Mouse (Mus musculus): Measurements from ENCODE around the gene Wfdc13. TPM values are rescaled to one million over a fixed set of nuclear protein-coding genes. Genes with fewer than 3 reads are reported as not detected.

The Wfdc13 gene
- polyA plus RNA-seq, 1 experiment: 0.32 TPM

DNA sequence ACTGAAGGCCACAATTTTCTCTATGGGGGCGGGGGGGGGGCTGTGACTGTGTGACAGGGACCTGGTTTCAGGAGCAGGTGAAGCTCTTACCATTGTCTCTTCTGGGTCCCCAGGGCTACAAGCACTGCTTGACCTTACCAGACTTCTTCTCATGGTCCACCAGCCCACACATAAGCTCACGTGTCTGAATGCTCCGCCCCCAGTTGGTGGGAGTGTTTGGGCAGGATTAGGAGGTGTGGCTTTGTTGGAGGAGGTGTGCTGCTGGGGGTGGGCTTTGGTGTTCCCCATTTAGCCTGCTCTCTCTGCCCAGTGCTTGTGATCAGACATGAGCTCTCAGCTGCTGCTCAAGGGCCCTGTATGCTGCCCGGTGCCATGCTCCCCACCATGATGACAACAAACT, 38.4 kb downstream of the Wfdc13 start:
- H3K27me3 ChIP-seq (ENCODE audit: control insufficient read depth, insufficient read depth, low read length): no peaks in the 10 kb centered on the region
- no peaks in the 10 kb centered on the region for H3K4me1 ChIP-seq (ENCODE audit: control insufficient read depth, insufficient read depth, low read length)
- TF ChIP-seq CTCF (IDR thresholded peaks at IDR 0.05; ENCODE audit: control insufficient read depth, insufficient read depth, insufficient replicate concordance, low read depth, low read length) (no peak), POLR2A (IDR thresholded peaks at IDR 0.05; ENCODE audit: control insufficient read depth, low read depth, low read length) (no peak)
- no peaks in the 10 kb centered on the region for H3K36me3 ChIP-seq (ENCODE audit: control insufficient read depth, insufficient read depth, low read length)
- H3K4me3 ChIP-seq (ENCODE audit: control insufficient read depth, low read depth, low read length): no peak overlapping the region
- H3K27ac ChIP-seq (ENCODE audit: control insufficient read depth, insufficient read depth, low read depth, low read length): no peak overlapping the region

DNA sequence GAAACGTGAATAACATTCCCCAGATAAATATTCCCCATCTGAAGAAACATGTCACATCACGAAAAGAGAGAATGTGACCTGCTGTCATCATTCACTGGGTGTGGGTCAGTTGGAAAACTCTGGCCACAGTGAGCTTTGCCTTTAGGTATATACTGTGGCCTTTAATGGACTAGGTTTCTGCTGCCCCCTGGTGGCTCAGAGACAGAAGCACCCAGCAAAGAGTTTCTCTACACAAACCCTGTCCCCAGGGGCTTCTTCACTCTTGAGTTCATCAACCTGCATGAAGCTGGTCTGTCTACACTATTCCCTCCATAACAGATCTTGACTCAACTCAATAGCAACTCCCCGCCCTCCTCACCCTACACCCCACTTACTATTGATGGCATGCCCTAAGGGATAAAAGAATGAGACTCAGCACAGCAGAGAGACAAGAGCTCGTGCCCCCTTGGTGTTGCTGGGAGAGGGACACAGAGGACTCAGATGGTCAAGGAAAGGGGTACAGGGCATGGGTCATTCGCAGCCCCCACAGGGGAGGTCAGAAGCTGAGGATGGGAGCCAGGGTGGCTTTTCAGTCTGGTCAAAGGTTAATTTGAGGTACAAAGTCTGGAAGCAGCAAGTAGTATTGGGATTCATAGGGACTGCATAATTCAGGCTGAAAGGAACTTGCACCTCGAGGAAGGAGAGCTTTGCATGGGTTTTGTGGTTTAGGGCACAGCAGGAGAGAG, 41.1 kb downstream of the Wfdc13 start:
- no peaks in the 10 kb centered on the region for H3K4me1 ChIP-seq (ENCODE audit: control insufficient read depth, insufficient read depth, low read length)
- no peak overlapping the region for H3K4me3 ChIP-seq (ENCODE audit: control insufficient read depth, low read depth, low read length)
- no peak overlapping the region for H3K27ac ChIP-seq (ENCODE audit: control insufficient read depth, insufficient read depth, low read depth, low read length)
- H3K36me3 ChIP-seq (ENCODE audit: control insufficient read depth, insufficient read depth, low read length): no peaks in the 10 kb centered on the region
- H3K27me3 ChIP-seq (ENCODE audit: control insufficient read depth, insufficient read depth, low read length): no peaks in the 10 kb centered on the region
- TF ChIP-seq CTCF (IDR thresholded peaks at IDR 0.05; ENCODE audit: control insufficient read depth, insufficient read depth, insufficient replicate concordance, low read depth, low read length): peak; percentile 48; the same call in 1 of the 2 replicates
- no peak for TF ChIP-seq POLR2A (IDR thresholded peaks at IDR 0.05; ENCODE audit: control insufficient read depth, low read depth, low read length)

DNA sequence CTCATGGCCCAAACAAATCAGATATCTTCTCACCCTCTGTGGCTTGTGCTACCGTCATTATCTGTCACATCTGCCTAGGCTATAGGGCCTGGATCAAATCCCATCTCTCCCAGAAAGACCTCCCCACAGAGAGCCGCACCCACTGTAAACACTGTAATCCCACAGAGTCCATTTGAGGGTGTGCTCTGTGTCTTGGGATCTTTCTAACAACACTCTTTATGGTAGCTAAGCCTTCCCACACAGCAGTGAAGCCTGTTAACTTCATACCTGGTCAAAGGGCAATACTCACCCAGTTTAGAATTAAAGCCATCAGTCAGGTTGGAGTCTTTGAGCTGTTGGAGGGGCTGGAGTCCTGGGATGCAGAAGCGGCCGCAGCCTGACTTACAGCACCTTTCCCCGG, 46.8 kb downstream of the Wfdc13 start:
- Histone ChIP-seq H3K27me3 (ENCODE audit: control insufficient read depth, insufficient read depth, low read length) (no peaks in the 10 kb centered on the region), H3K4me1 (ENCODE audit: control insufficient read depth, insufficient read depth, low read length) (no peaks in the 10 kb centered on the region), H3K27ac (ENCODE audit: control insufficient read depth, insufficient read depth, low read depth, low read length) (no peak overlapping the region), H3K4me3 (ENCODE audit: control insufficient read depth, low read depth, low read length) (no peak overlapping the region), H3K36me3 (ENCODE audit: control insufficient read depth, insufficient read depth, low read length) (no peaks in the 10 kb centered on the region; the same call in 1 of the 2 replicates)
- TF ChIP-seq POLR2A (IDR thresholded peaks at IDR 0.05; ENCODE audit: control insufficient read depth, low read depth, low read length): no peak

- no peaks in the 10 kb centered on the region for H3K27me3 ChIP-seq (ENCODE audit: control insufficient read depth, insufficient read depth, low read length)
- no peak overlapping the region for H3K4me3 ChIP-seq (ENCODE audit: control insufficient read depth, low read depth, low read length)
- no peak overlapping the region for H3K27ac ChIP-seq (ENCODE audit: control insufficient read depth, insufficient read depth, low read depth, low read length)
- no peak for TF ChIP-seq POLR2A (IDR thresholded peaks at IDR 0.05; ENCODE audit: control insufficient read depth, low read depth, low read length)
- no peak for TF ChIP-seq CTCF (IDR thresholded peaks at IDR 0.05; ENCODE audit: control insufficient read depth, insufficient read depth, insufficient replicate concordance, low read depth, low read length)
- no peaks in the 10 kb centered on the region; the same call in 1 of the 2 replicates for H3K36me3 ChIP-seq (ENCODE audit: control insufficient read depth, insufficient read depth, low read length)
- H3K4me1 ChIP-seq (ENCODE audit: control insufficient read depth, insufficient read depth, low read length): no peaks in the 10 kb centered on the region
These were observed 48.4 kb downstream of the Wfdc13 start for GRCm38 (mm10) chr2:164733259-164733658.

GRCm38 (mm10) chr2:164734839-164735238, 49.9 kb downstream of the Wfdc13 start:
- Histone ChIP-seq H3K36me3 (ENCODE audit: control insufficient read depth, insufficient read depth, low read length) (no peaks in the 10 kb centered on the region; the same call in 1 of the 2 replicates), H3K4me3 (ENCODE audit: control insufficient read depth, low read depth, low read length) (no peak overlapping the region), H3K27me3 (ENCODE audit: control insufficient read depth, insufficient read depth, low read length) (no peaks in the 10 kb centered on the region), H3K4me1 (ENCODE audit: control insufficient read depth, insufficient read depth, low read length) (no peaks in the 10 kb centered on the region), H3K27ac (ENCODE audit: control insufficient read depth, insufficient read depth, low read depth, low read length) (no peak overlapping the region)
- TF ChIP-seq CTCF (IDR thresholded peaks at IDR 0.05; ENCODE audit: control insufficient read depth, insufficient read depth, insufficient replicate concordance, low read depth, low read length) (no peak), POLR2A (IDR thresholded peaks at IDR 0.05; ENCODE audit: control insufficient read depth, low read depth, low read length) (no peak)

- no peak for TF ChIP-seq POLR2A (IDR thresholded peaks at IDR 0.05; ENCODE audit: control insufficient read depth, low read depth, low read length)
- TF ChIP-seq CTCF (IDR thresholded peaks at IDR 0.05; ENCODE audit: control insufficient read depth, insufficient read depth, insufficient replicate concordance, low read depth, low read length): no peak
These were observed 50.5 kb downstream of the Wfdc13 start for GRCm38 (mm10) chr2:164735446-164735845.

More at GRCm38 (mm10) chr2:164735446-164735845, 50.5 kb downstream of the Wfdc13 start:
- no peak overlapping the region for H3K27ac ChIP-seq (ENCODE audit: control insufficient read depth, insufficient read depth, low read depth, low read length)
- no peaks in the 10 kb centered on the region; the same call in 1 of the 2 replicates for H3K36me3 ChIP-seq (ENCODE audit: control insufficient read depth, insufficient read depth, low read length)
- H3K4me1 ChIP-seq (ENCODE audit: control insufficient read depth, insufficient read depth, low read length): no peaks in the 10 kb centered on the region
- H3K4me3 ChIP-seq (ENCODE audit: control insufficient read depth, low read depth, low read length): no peak overlapping the region
- H3K27me3 ChIP-seq (ENCODE audit: control insufficient read depth, insufficient read depth, low read length): no peaks in the 10 kb centered on the region

Other genes with a start within 250 kb of the Wfdc13 start
- gene Sdc4, start 241.2 kb upstream of the Wfdc13 start, polyA plus RNA-seq (2012; rRNA removed): 12.2 and 16.6 TPM in 2 replicates
- gene Sys1, start 228.1 kb upstream of the Wfdc13 start, polyA plus RNA-seq (2012; rRNA removed): 26.1 and 26.4 TPM in 2 replicates
- gene Gm20458, start 224.1 kb upstream of the Wfdc13 start, polyA plus RNA-seq (2012; rRNA removed): 5.0 and 5.6 TPM in 2 replicates
- 97.8 and 104 TPM in 2 replicates for gene Trp53tg5, start 211.4 kb upstream of the Wfdc13 start, polyA plus RNA-seq (2012; rRNA removed)
- gene Dbndd2, start 199.0 kb upstream of the Wfdc13 start, polyA plus RNA-seq (2012; rRNA removed): 16.5 and 17.0 TPM in 2 replicates
- 77.6 and 85.6 TPM in 2 replicates for gene Pigt, start 187.6 kb upstream of the Wfdc13 start, polyA plus RNA-seq (2012; rRNA removed)
- 0.51 and 0.72 TPM in 2 replicates for gene Wfdc2, start 122.7 kb upstream of the Wfdc13 start, polyA plus RNA-seq (2012; rRNA removed)
- 37.5 TPM in 1 of 2 replicates, not detected in the other for gene Spint3, start 111.6 kb upstream of the Wfdc13 start, polyA plus RNA-seq (2012; rRNA removed)
- gene Wfdc6a, start 99.7 kb upstream of the Wfdc13 start, polyA plus RNA-seq (2012; rRNA removed): 23.9 and 25.0 TPM in 2 replicates
- 52.4 and 70.8 TPM in 2 replicates for gene Eppin, start 91.5 kb upstream of the Wfdc13 start, polyA plus RNA-seq (2012; rRNA removed)
- gene Wfdc6b, start 71.6 kb upstream of the Wfdc13 start, polyA plus RNA-seq (2012; rRNA removed): 2.4 and 17.5 TPM in 2 replicates
- 3.8 and 15.4 TPM in 2 replicates for gene Wfdc8, start 71.5 kb upstream of the Wfdc13 start, polyA plus RNA-seq (2012; rRNA removed)
- gene Wfdc16, start 46.3 kb upstream of the Wfdc13 start, polyA plus RNA-seq (2012; rRNA removed): 0.12 and 33.5 TPM in 2 replicates
- 163 and 447 TPM in 2 replicates for gene Wfdc10, start 29.1 kb upstream of the Wfdc13 start, polyA plus RNA-seq (2012; rRNA removed)
- gene Wfdc9, start 28.5 kb upstream of the Wfdc13 start, polyA plus RNA-seq (2012; rRNA removed): 0.48 and 29.2 TPM in 2 replicates
- gene Wfdc11, start 11.0 kb upstream of the Wfdc13 start, polyA plus RNA-seq (2012; rRNA removed): 0.20 TPM in 1 of 2 replicates, not detected in the other
- not detected in 2 replicates for gene Spint4, start 13.4 kb downstream of the Wfdc13 start, polyA plus RNA-seq (2012; rRNA removed)
- gene Spint5, start 30.2 kb downstream of the Wfdc13 start, polyA plus RNA-seq (2012; rRNA removed): 0.69 and 0.93 TPM in 2 replicates
- gene Wfdc3, start 60.8 kb downstream of the Wfdc13 start, polyA plus RNA-seq (2012; rRNA removed): 118 and 120 TPM in 2 replicates
- gene Dnttip1, start 60.9 kb downstream of the Wfdc13 start, polyA plus RNA-seq (2012; rRNA removed): 32.4 and 43.1 TPM in 2 replicates
- gene Ube2c, start 84.8 kb downstream of the Wfdc13 start, polyA plus RNA-seq (2012; rRNA removed): 57.7 and 60.0 TPM in 2 replicates
- gene Tnnc2, start 94.9 kb downstream of the Wfdc13 start, polyA plus RNA-seq (2012; rRNA removed): 0.89 and 5.6 TPM in 2 replicates
- 9.7 and 11.9 TPM in 2 replicates for gene Snx21, start 100.7 kb downstream of the Wfdc13 start, polyA plus RNA-seq (2012; rRNA removed)
- 45.6 and 47.9 TPM in 2 replicates for gene Acot8, start 119.8 kb downstream of the Wfdc13 start, polyA plus RNA-seq (2012; rRNA removed)
- 18.0 and 19.5 TPM in 2 replicates for gene Zswim3, start 120.0 kb downstream of the Wfdc13 start, polyA plus RNA-seq (2012; rRNA removed)
- 25.3 and 26.0 TPM in 2 replicates for gene Zswim1, start 137.6 kb downstream of the Wfdc13 start, polyA plus RNA-seq (2012; rRNA removed)
- 154 and 173 TPM in 2 replicates for gene Spata25, start 143.4 kb downstream of the Wfdc13 start, polyA plus RNA-seq (2012; rRNA removed)
- gene Ctsa, start 147.8 kb downstream of the Wfdc13 start, polyA plus RNA-seq (2012; rRNA removed): 22.7 and 25.9 TPM in 2 replicates
- 1.2 and 1.3 TPM in 2 replicates for gene Neurl2, start 148.3 kb downstream of the Wfdc13 start, polyA plus RNA-seq (2012; rRNA removed)
- 18.0 and 23.7 TPM in 2 replicates for gene Pltp, start 172.6 kb downstream of the Wfdc13 start, polyA plus RNA-seq (2012; rRNA removed)
- gene Pcif1, start 194.2 kb downstream of the Wfdc13 start, polyA plus RNA-seq (2012; rRNA removed): 17.0 and 19.3 TPM in 2 replicates
- 9.8 and 10.6 TPM in 2 replicates for gene Zfp335, start 226.7 kb downstream of the Wfdc13 start, polyA plus RNA-seq (2012; rRNA removed)